Mouse (Mus musculus) MEL (cell line): ENCODE data around the gene Tacc3. TPM values are rescaled to one million over a fixed set of nuclear protein-coding genes. Genes with fewer than 3 reads are reported as not detected.

Source experiments
- DNase-seq: peaks from one replicate; pipeline ENCODE4 v3.0.0; 2011; ENCODE audit warnings: low read depth, low spot score
- H3K27ac ChIP-seq: 2 replicates; pipeline ENCODE4 v1.5.1; 2012; ENCODE audit warnings: low read depth, mild to moderate bottlenecking, control low read depth, low read length, moderate library complexity; ENCODE audit not compliant: control insufficient read depth
- H3K27me3 ChIP-seq, 2 experiments: fragments of 150-350 bp in 1 of 2; sonication (generic) in 1 of 2; 2 replicates each; pipeline ENCODE4 v1.6.1; 2012; ENCODE audit warnings: low read length in 2 of 2, mild to moderate bottlenecking in 2 of 2, improper control_type of control experiment in 1 of 2, moderate library complexity in 1 of 2; ENCODE audit not compliant: insufficient read depth in 2 of 2, control insufficient read depth in 1 of 2
- H3K36me3 ChIP-seq, 2 experiments: 2 replicates each; pipeline ENCODE4 v1.6.1; 2012 to 2014; ENCODE audit warnings: low read length in 2 of 2, improper control_type of control experiment in 1 of 2, inconsistent platforms in 1 of 2, mild to moderate bottlenecking in 1 of 2; ENCODE audit not compliant: insufficient read depth in 2 of 2, control insufficient read depth in 1 of 2
- H3K4me1 ChIP-seq, 2 experiments: fragments of 150-350 bp in 1 of 2; sonication (generic) in 1 of 2; 2 replicates each; pipeline ENCODE4 v1.6.1; 2012; ENCODE audit warnings: low read length in 2 of 2, improper control_type of control experiment in 1 of 2, mild to moderate bottlenecking in 1 of 2; ENCODE audit not compliant: insufficient read depth in 2 of 2, control insufficient read depth in 1 of 2
- H3K4me3 ChIP-seq, 2 experiments: fragments of 150-350 bp in 1 of 2; sonication (generic) in 1 of 2; 2 replicates each; pipeline ENCODE4 v1.5.1; 2012; ENCODE audit warnings: low read depth in 2 of 2, low read length in 2 of 2, mild to moderate bottlenecking in 2 of 2, moderate library complexity in 2 of 2, control low read depth in 1 of 2, improper control_type of control experiment in 1 of 2; ENCODE audit not compliant: control insufficient read depth in 1 of 2, insufficient read depth in 1 of 2
- H3K79me2 ChIP-seq: 2 replicates; pipeline ENCODE4 v1.6.1; 2012; ENCODE audit warnings: mild to moderate bottlenecking, low read length, moderate library complexity; ENCODE audit not compliant: control insufficient read depth, poor library complexity, insufficient read depth
- H3K9ac ChIP-seq: 2 replicates; pipeline ENCODE4 v1.6.1; 2012; ENCODE audit warnings: low read depth, mild to moderate bottlenecking, control low read depth, low read length, moderate library complexity; ENCODE audit not compliant: control insufficient read depth, poor library complexity, severe bottlenecking
- H3K9me3 ChIP-seq: fragments of 150-350 bp; sonication (generic); replicated peaks from 2 replicates; pipeline ENCODE4 v1.6.1; 2012; ENCODE audit warnings: mild to moderate bottlenecking, low read length, improper control_type of control experiment, moderate library complexity; ENCODE audit not compliant: insufficient read depth
- ELF1 ChIP-seq: IDR thresholded peaks from 2 replicates; pipeline ENCODE4 v1.6.1; 2014; ENCODE audit warnings: low read depth, mild to moderate bottlenecking, inconsistent platforms, low read length, improper control_type of control experiment, moderate library complexity
- EP300 ChIP-seq, 2 experiments: IDR thresholded peaks; 2 replicates each; pipeline ENCODE4 v1.6.1; 2011; ENCODE audit warnings: improper control_type of control experiment in 2 of 2, low read length in 2 of 2, low read depth in 1 of 2, mild to moderate bottlenecking in 1 of 2
- GATA1 ChIP-seq: IDR thresholded peaks from 2 replicates; pipeline ENCODE4 v1.6.1; 2011; ENCODE audit warnings: low read depth, low read length, improper control_type of control experiment
- JUND ChIP-seq: IDR thresholded peaks from 2 replicates; pipeline ENCODE4 v1.6.1; 2011; ENCODE audit warnings: low read depth, mild to moderate bottlenecking, improper control_type of control experiment, low read length
- MAX ChIP-seq: IDR thresholded peaks from 2 replicates; pipeline ENCODE4 v1.6.1; 2011; ENCODE audit warnings: low read length, improper control_type of control experiment
- MAZ ChIP-seq: IDR thresholded peaks from 2 replicates; pipeline ENCODE4 v1.6.1; 2012; ENCODE audit warnings: low read depth, mild to moderate bottlenecking, inconsistent platforms, low read length, improper control_type of control experiment
- MEF2A ChIP-seq: IDR thresholded peaks from 2 replicates; pipeline ENCODE4 v1.6.1; 2014; ENCODE audit warnings: low read depth, mild to moderate bottlenecking, inconsistent platforms, low read length, improper control_type of control experiment; ENCODE audit not compliant: poor library complexity, insufficient replicate concordance, severe bottlenecking; ENCODE audit errors: extremely low read depth
- MYB ChIP-seq: IDR thresholded peaks from 2 replicates; pipeline ENCODE4 v1.6.1; 2011; ENCODE audit warnings: mild to moderate bottlenecking, low read depth, low read length, improper control_type of control experiment
- POLR2A ChIP-seq, 2 experiments: IDR thresholded peaks; 2 replicates each; pipeline ENCODE4 v1.6.1; 2011 to 2012; ENCODE audit warnings: low read length in 2 of 2, mild to moderate bottlenecking in 2 of 2, control low read depth in 1 of 2, improper control_type of control experiment in 1 of 2, low read depth in 1 of 2, moderate library complexity in 1 of 2; ENCODE audit not compliant: control insufficient read depth in 1 of 2, insufficient read depth in 1 of 2, poor library complexity in 1 of 2
- POLR2AphosphoS2 ChIP-seq: IDR thresholded peaks from 2 replicates; pipeline ENCODE4 v1.6.1; 2011; ENCODE audit warnings: low read length, improper control_type of control experiment
- POLR2AphosphoS5 ChIP-seq: IDR thresholded peaks from 2 replicates; pipeline ENCODE4 v1.6.1; 2012; ENCODE audit warnings: low read depth, borderline replicate concordance, mild to moderate bottlenecking, inconsistent platforms, low read length, moderate library complexity, mixed read lengths
- RCOR1 ChIP-seq: IDR thresholded peaks from 2 replicates; pipeline ENCODE4 v1.6.1; 2012; ENCODE audit warnings: low read depth, mild to moderate bottlenecking, inconsistent platforms, low read length, improper control_type of control experiment
- ZMIZ1 ChIP-seq: IDR thresholded peaks from 2 replicates; pipeline ENCODE4 v1.6.1; 2012; ENCODE audit warnings: low read depth, mild to moderate bottlenecking, inconsistent platforms, low read length, improper control_type of control experiment, moderate library complexity
- polyA plus RNA-seq, 2 experiments: library from polyadenylated mRNA; stranded (reverse) in 1 of 2; unstranded in 1 of 2; fragments of >175 nt in 1 of 2; fragments of >200 nt in 1 of 2; gene quantifications; 2 replicates each; pipeline versions ENCODE4 v1.2.1 to v1.2.4; 2012; ENCODE audit warnings: low replicate concordance in 2 of 2, low read depth in 1 of 2; ENCODE audit not compliant: insufficient read length in 2 of 2, insufficient read depth in 1 of 2, missing spikeins in 1 of 2
- total RNA-seq: library from RNA; depleted of rRNA; stranded (reverse); fragments of 300-350 nt; gene quantifications from 2 replicates; pipeline ENCODE4 v1.2.3, GENCODE M21; 2012

Tacc3 gene
- total and polyA plus RNA-seq, 3 experiments: 149 to 609 (median 165) TPM

GRCm38 (mm10) chr5:33635361-33635760, 22.6 kb upstream of the Tacc3 start:
- Histone ChIP-seq H3K36me3 (peaks cover 3 to 7% of the 10 kb centered on the region in 2 experiments), H3K4me1 (peaks cover 3 to 11% of the 10 kb centered on the region in 2 experiments; a peak in 3 of 4 replicates), H3K27me3 (no peaks in the 10 kb centered on the region), H3K4me3 (no peak overlapping the region), H3K79me2 (no peaks in the 10 kb centered on the region), H3K9ac (no peak overlapping the region), H3K27ac (no peak overlapping the region), H3K9me3 (no peaks in the 10 kb centered on the region)
- no peak for TF ChIP-seq ZMIZ1
- no peak for TF ChIP-seq MAX
- TF ChIP-seq RCOR1: no peak
- TF ChIP-seq POLR2AphosphoS5: no peak
- TF ChIP-seq MAZ: no peak
- no peak for TF ChIP-seq EP300 (IDR thresholded peaks at IDR 0.05; ENCODE audit: low read depth in 1 of 2, low read length in 2 of 2)
- no peak for TF ChIP-seq MYB
- no peak for TF ChIP-seq JUND
- DNase-seq: no peak

- Histone ChIP-seq H3K9ac (no peak overlapping the region), H3K4me3 (no peak overlapping the region)
Measured at GRCm38 (mm10) chr5:33637606-33638350, 20.1 kb upstream of the Tacc3 start.

GRCm38 (mm10) chr5:33638826-33639225, 19.1 kb upstream of the Tacc3 start:
- Histone ChIP-seq H3K36me3 (peaks cover 0 to 34% of the 10 kb centered on the region in 2 experiments; a peak in 2 of 4 replicates), H3K4me1 (no peaks in the 10 kb centered on the region), H3K27me3 (no peaks in the 10 kb centered on the region), H3K4me3 (no peak overlapping the region), H3K79me2 (no peaks in the 10 kb centered on the region), H3K9me3 (no peaks in the 10 kb centered on the region), H3K27ac (no peak overlapping the region), H3K9ac (no peak overlapping the region)
- TF ChIP-seq POLR2AphosphoS2 (0 out of 2 replicates have a peak, but pooled peaks have one; percentile 20), POLR2A (IDR thresholded peaks at IDR 0.05; ENCODE audit: control insufficient read depth in 1 of 2, insufficient read depth in 1 of 2, low read depth in 1 of 2, low read length in 2 of 2, poor library complexity in 1 of 2) (peak in 1 of 2 experiments; percentile 32; a peak in 1 of 4 replicates), MEF2A (no peak)
- DNase-seq: no peak

More at GRCm38 (mm10) chr5:33637606-33638350, 20.1 kb upstream of the Tacc3 start:
- no peak for DNase-seq
- H3K4me1 ChIP-seq: no peaks in the 10 kb centered on the region
- TF ChIP-seq ELF1 (no peak), GATA1 (0 out of 2 replicates have a peak, but pooled peaks have one; percentile 2)
- no peaks in the 10 kb centered on the region for H3K9me3 ChIP-seq
- no peaks in the 10 kb centered on the region for H3K79me2 ChIP-seq
- H3K27me3 ChIP-seq: no peaks in the 10 kb centered on the region
- peaks cover 0 to 26% of the 10 kb centered on the region in 2 experiments; a peak in 2 of 4 replicates for H3K36me3 ChIP-seq
- no peak overlapping the region for H3K27ac ChIP-seq
